Mouse (Mus musculus): ENCODE results near the gene Yy1. TPM values are rescaled to one million over a fixed set of nuclear protein-coding genes. Genes with fewer than 3 reads are reported as not detected.

Yy1 gene
- polyA plus RNA-seq, 2 experiments: 7.9 to 11.8 TPM

DNA sequence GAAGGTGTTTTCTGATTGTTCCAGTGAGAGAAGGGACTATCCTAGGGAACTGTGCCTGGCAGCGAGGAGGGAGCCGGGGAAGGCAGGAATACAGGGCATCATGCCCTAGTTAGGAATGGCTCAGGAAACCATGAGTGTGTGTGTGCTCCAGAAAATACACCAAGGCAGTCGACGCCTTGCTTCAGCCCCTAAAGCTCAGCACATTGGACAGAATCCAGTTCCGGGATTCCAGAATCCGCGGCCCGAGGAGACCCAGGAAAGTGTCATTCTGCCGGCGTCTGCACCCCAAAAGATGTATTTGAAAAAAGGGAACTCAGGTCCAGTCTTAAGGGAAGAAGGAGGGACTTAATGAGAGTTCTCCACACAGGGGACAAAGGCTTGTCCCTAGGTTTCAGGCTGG is 26.5 kb upstream of the Yy1 start:
- TF ChIP-seq EP300 (IDR thresholded peaks at IDR 0.05; ENCODE audit: low read depth): no peak
- no peak for TF ChIP-seq CTCF (IDR thresholded peaks at IDR 0.05; ENCODE audit: low read depth)
- H3K27me3 ChIP-seq (ENCODE audit: control insufficient read depth, insufficient read depth, low read length): no peaks in the 10 kb centered on the region
- H3K4me2 ChIP-seq (ENCODE audit: low read depth): peak overlapping the region; percentile 77
- 41% methylated on average over 10 of the region's 10 CpGs for WGBS (ENCODE audit: insufficient replicate concordance)
- no peaks in the 10 kb centered on the region for H3K36me3 ChIP-seq (replicated peaks; ENCODE audit: control insufficient read depth, insufficient read depth, low read depth)
- no peak for ATAC-seq (ENCODE audit: insufficient read depth)
- peaks cover 30 to 38% of the 10 kb centered on the region in 2 experiments for H3K4me1 ChIP-seq (replicated peaks; ENCODE audit: control insufficient read depth in 2 of 2, insufficient read depth in 2 of 2, low read length in 1 of 2)
- H3K4me3 ChIP-seq (ENCODE audit: insufficient read depth in 1 of 2, low read depth in 2 of 2, low read length in 2 of 2): peak overlapping the region; percentile 51 to 58
- H3K27ac ChIP-seq: peak overlapping the region; percentile 34; the same call in 1 of the 2 replicates
- H3K9me3 ChIP-seq (ENCODE audit: control insufficient read depth, low read length): no peaks in the 10 kb centered on the region
- no peak for DNase-seq (ENCODE audit: low read depth in 3 of 3, low spot score in 3 of 3)
- peak overlapping the region; percentile 44 for H3K9ac ChIP-seq (replicated peaks)

DNA sequence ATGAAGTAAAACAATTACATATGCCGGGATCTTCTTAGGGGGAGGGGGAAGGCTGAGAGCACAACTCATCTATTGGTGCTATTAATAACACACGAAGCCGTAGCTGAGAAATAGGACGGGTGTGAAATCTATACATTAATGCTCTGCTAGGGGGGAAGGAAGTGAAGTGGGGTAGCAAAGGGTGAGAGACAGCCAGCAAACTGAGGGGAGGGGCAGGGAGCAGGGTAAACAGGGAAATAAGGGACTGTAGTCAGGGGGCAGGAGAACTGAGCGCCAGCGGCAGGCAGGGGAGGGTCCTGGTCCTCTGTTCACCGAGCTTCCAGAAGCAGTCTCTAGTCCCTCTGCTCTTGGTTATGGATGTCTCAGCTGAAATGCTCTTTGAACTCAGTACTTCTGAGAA is 25.9 kb upstream of the Yy1 start:
- no peak for ATAC-seq (ENCODE audit: insufficient read depth)
- H3K27me3 ChIP-seq (ENCODE audit: control insufficient read depth, insufficient read depth, low read length): no peaks in the 10 kb centered on the region
- no peak for DNase-seq (ENCODE audit: low read depth in 3 of 3, low spot score in 3 of 3)
- WGBS (ENCODE audit: insufficient replicate concordance): 9% methylated on average over 7 of the region's 7 CpGs
- TF ChIP-seq CTCF (IDR thresholded peaks at IDR 0.05; ENCODE audit: low read depth) (no peak), EP300 (IDR thresholded peaks at IDR 0.05; ENCODE audit: low read depth) (no peak)
- peaks cover 30 to 34% of the 10 kb centered on the region in 2 experiments for H3K4me1 ChIP-seq (replicated peaks; ENCODE audit: control insufficient read depth in 2 of 2, insufficient read depth in 2 of 2, low read length in 1 of 2)
- H3K27ac ChIP-seq: no peak overlapping the region
- H3K36me3 ChIP-seq (replicated peaks; ENCODE audit: control insufficient read depth, insufficient read depth, low read depth): no peaks in the 10 kb centered on the region
- no peaks in the 10 kb centered on the region for H3K9me3 ChIP-seq (ENCODE audit: control insufficient read depth, low read length)
- H3K9ac ChIP-seq (replicated peaks): no peak overlapping the region
- H3K4me3 ChIP-seq (ENCODE audit: insufficient read depth in 1 of 2, low read depth in 2 of 2, low read length in 2 of 2): no peak overlapping the region
- H3K4me2 ChIP-seq (ENCODE audit: low read depth): peak overlapping the region; percentile 77; the same call in 1 of the 2 replicates

DNA sequence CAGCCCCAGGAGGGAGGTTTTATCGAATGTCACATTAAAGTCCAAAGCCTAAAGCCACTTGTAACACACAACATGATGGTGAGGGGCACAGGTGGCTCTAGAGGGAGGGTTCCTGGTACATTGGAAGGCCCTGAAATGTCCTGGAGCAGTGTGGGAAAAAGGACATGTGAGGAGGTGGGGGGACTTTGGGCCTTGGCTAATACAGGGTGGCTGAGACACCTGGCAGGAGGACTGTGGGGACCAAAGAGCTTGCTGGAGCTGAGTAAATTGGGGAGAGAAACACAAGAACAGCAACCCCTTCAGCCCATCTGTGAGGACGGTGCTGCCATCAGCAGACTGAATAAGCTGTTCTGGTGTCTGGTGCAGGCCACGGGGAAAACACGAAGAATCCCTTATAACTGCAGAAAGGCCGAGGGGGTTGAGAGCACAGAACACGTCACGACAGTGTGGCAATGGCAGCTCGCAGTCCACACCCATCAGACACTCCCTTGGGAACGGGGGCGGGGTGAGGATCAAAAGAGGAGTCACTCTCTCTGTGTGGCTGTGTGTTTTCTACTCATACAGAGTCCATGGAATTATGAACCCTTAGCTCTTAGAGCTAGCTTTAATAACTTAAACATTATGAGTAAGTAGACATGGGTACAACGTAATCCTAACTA is 24.4 kb upstream of the Yy1 start:
- Histone ChIP-seq H3K27me3 (ENCODE audit: control insufficient read depth, insufficient read depth, low read length) (no peaks in the 10 kb centered on the region), H3K27ac (no peak overlapping the region), H3K4me1 (replicated peaks; ENCODE audit: control insufficient read depth in 2 of 2, insufficient read depth in 2 of 2, low read length in 1 of 2) (peaks cover 22 to 26% of the 10 kb centered on the region in 2 experiments), H3K4me2 (ENCODE audit: low read depth) (no peak overlapping the region), H3K9me3 (ENCODE audit: control insufficient read depth, low read length) (no peaks in the 10 kb centered on the region), H3K4me3 (ENCODE audit: insufficient read depth in 1 of 2, low read depth in 2 of 2, low read length in 2 of 2) (no peak overlapping the region), H3K36me3 (replicated peaks; ENCODE audit: control insufficient read depth, insufficient read depth, low read depth) (no peaks in the 10 kb centered on the region), H3K9ac (replicated peaks) (no peak overlapping the region)
- no peak for ATAC-seq (ENCODE audit: insufficient read depth)
- no peak for TF ChIP-seq EP300 (IDR thresholded peaks at IDR 0.05; ENCODE audit: low read depth)
- no peak for DNase-seq (ENCODE audit: low read depth in 3 of 3, low spot score in 3 of 3)
- WGBS (ENCODE audit: insufficient replicate concordance): 57% methylated on average over 11 of the region's 11 CpGs

DNA sequence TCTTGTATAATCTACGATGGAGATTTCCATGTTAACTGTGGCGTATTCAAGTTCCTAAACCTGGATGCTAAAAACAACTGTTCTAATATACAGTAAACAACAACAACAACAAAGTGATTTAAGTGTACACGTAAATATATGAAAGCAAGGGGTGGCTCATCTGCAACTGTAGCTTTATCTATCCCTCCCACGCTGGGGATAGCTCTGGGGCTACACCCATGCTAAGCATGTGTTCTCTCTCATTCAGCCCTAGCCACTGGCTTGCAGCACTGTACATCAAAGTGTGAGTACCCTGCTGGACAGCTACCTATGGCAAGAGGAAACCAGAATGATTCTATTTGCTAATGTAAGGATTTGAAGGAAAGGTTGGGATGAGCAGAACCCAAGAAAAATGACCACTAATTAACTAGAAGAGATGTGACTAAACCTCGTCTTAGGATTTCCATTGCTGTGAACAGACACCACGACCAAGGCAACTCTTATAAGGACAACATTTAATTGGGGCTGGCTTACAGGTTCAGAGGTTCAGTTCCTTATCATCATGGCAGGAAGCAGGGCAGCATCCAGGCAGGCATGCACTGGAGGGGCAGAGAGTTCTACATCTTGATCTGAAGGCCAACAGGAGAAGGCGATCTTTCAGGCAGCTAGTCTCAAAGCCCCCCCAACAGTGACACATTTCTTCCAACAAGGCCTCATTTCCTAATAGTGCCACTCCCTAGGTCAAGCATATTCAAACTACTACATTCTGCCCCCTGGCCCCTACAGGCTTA is 12.5 kb upstream of the Yy1 start:
- Histone ChIP-seq H3K27ac (peak overlapping the region; percentile 91), H3K9ac (replicated peaks) (peak overlapping the region; percentile 41), H3K4me2 (ENCODE audit: low read depth) (peak overlapping the region; percentile 55), H3K9me3 (ENCODE audit: control insufficient read depth, low read length) (no peaks in the 10 kb centered on the region), H3K36me3 (replicated peaks; ENCODE audit: control insufficient read depth, insufficient read depth, low read depth) (no peaks in the 10 kb centered on the region; the same call in 1 of the 2 replicates), H3K4me1 (replicated peaks; ENCODE audit: control insufficient read depth in 2 of 2, insufficient read depth in 2 of 2, low read length in 1 of 2) (peaks cover 24 to 31% of the 10 kb centered on the region in 2 experiments), H3K27me3 (ENCODE audit: control insufficient read depth, insufficient read depth, low read length) (no peaks in the 10 kb centered on the region), H3K4me3 (ENCODE audit: insufficient read depth in 1 of 2, low read depth in 2 of 2, low read length in 2 of 2) (no peak overlapping the region)
- ATAC-seq (ENCODE audit: insufficient read depth) (peak; percentile 99), DNase-seq (ENCODE audit: low read depth in 3 of 3, low spot score in 3 of 3) (peak in 1 of 3 experiments; percentile 61)
- WGBS (ENCODE audit: insufficient replicate concordance): 48% methylated on average over 7 of the region's 7 CpGs
- peak; percentile 76 for TF ChIP-seq EP300 (IDR thresholded peaks at IDR 0.05; ENCODE audit: low read depth)
- peak; percentile 22; the same call in 1 of the 2 replicates for TF ChIP-seq CTCF (IDR thresholded peaks at IDR 0.05; ENCODE audit: low read depth)

DNA sequence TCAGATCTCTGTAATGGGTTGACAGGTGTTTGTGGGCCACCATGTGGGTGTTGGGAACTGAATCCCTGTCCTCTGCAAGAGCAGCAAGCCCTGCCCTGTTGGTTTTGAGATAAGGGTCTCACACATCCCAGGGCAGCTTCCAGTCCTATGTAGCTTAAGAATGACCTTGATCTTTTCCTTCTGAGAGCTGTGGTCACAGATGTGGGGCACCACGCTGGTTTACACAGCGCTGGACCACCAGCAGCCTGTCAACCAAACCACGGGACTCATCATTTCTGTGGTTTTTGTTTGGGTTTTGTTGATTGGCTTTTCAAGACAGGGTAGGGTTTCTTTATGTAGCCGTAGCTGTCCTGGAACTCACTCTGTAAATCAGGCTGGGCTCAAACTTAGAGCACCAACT is 7.6 kb upstream of the Yy1 start:
- 35% methylated on average over 4 of the region's 4 CpGs for whole genome bisulfite sequencing (ENCODE audit: insufficient replicate concordance)
- TF ChIP-seq EP300 (IDR thresholded peaks at IDR 0.05; ENCODE audit: low read depth) (no peak), CTCF (IDR thresholded peaks at IDR 0.05; ENCODE audit: low read depth) (no peak)
- Histone ChIP-seq H3K27me3 (ENCODE audit: control insufficient read depth, insufficient read depth, low read length) (no peaks in the 10 kb centered on the region), H3K27ac (no peak overlapping the region), H3K4me2 (ENCODE audit: low read depth) (no peak overlapping the region), H3K9ac (replicated peaks) (no peak overlapping the region), H3K36me3 (replicated peaks; ENCODE audit: control insufficient read depth, insufficient read depth, low read depth) (no peaks in the 10 kb centered on the region), H3K4me1 (replicated peaks; ENCODE audit: control insufficient read depth in 2 of 2, insufficient read depth in 2 of 2, low read length in 1 of 2) (peaks cover 30 to 40% of the 10 kb centered on the region in 2 experiments), H3K9me3 (ENCODE audit: control insufficient read depth, low read length) (no peaks in the 10 kb centered on the region), H3K4me3 (ENCODE audit: insufficient read depth in 1 of 2, low read depth in 2 of 2, low read length in 2 of 2) (no peak overlapping the region)
- DNase-seq (ENCODE audit: low read depth in 3 of 3, low spot score in 3 of 3) (no peak), ATAC-seq (ENCODE audit: insufficient read depth) (no peak)
